25 mouse cellular contexts compared by ENCODE assay signal in the genomic region with DNA sequence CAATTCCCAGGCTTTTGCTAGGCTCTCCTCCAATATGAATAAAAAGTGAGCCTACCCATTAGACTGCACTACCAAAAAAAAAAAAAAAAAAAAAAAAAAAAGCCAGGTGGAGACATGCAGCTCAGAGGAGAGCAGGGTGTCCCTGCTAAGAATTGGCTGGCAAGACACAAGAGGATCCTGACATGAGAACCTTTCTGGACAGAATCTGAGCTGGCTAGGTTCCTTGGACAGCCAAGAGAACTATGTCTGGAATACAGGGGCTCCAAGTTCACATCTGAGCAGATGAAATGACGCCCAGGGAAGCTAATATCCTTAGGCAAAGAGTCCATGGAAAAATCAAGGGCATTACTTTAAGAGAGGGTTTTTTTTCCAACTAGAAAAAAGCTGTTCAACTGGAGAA. TPM values are rescaled to one million over a fixed set of nuclear protein-coding genes. Genes with fewer than 3 reads are reported as not detected.
A peak's percentile ranks its signal among the peaks of the same experiment; 100 is the strongest.
DNase-seq lines count a peak whose midpoint lies in the region; ATAC-seq and TF ChIP-seq lines count a peak whose summit lies in the region.
"Had no signal": no experiment of that assay in that cellular context is flagged by ENCODE, and none has a peak within 500 bp of the region (broad histone marks: within the 10 kb centered on the region; RNA-seq: fewer than 3 reads in every experiment).

No protein-coding gene starts in this region.

- no peak overlapping the region for H3K4me3 ChIP-seq in heart, embryonic 12.5 days
- no peak overlapping the region for H3K4me3 ChIP-seq in heart, postnatal 0 days (ENCODE audit: low read depth, low read length)
- H3K4me3 ChIP-seq: embryonic facial prominence, embryonic 15.5 days; erythroblast, embryonic 14.5 days; forebrain, embryonic 10.5 days; hindbrain, embryonic 10.5 days; intestine, embryonic 15.5 days; kidney, embryonic 15.5 days had no signal

- no peak overlapping the region for H3K9ac ChIP-seq in heart, embryonic 12.5 days
- no peak overlapping the region for H3K9ac ChIP-seq in heart, postnatal 0 days (replicated peaks; ENCODE audit: low read depth, low read length)
- H3K9ac ChIP-seq: embryonic facial prominence, embryonic 15.5 days; hindbrain, embryonic 14.5 days; intestine, embryonic 15.5 days; kidney, embryonic 15.5 days had no signal

- H3K9me3 ChIP-seq in heart, embryonic 12.5 days (replicated peaks) = no peaks in the 10 kb centered on the region
- no peaks in the 10 kb centered on the region for H3K9me3 ChIP-seq in heart, postnatal 0 days (replicated peaks; ENCODE audit: control insufficient read depth, low read length)
- H3K9me3 ChIP-seq: embryonic facial prominence, embryonic 15.5 days; forebrain, embryonic 10.5 days; hindbrain, embryonic 10.5 days; intestine, embryonic 15.5 days; kidney, embryonic 15.5 days had no signal

- H3K4me1 ChIP-seq in heart, embryonic 12.5 days (replicated peaks) = peaks cover 56% of the 10 kb centered on the region
- peaks cover 81% of the 10 kb centered on the region for H3K4me1 ChIP-seq in heart, postnatal 0 days (ENCODE audit: control insufficient read depth, insufficient read depth)
- H3K4me1 ChIP-seq: embryonic facial prominence, embryonic 15.5 days; forebrain, embryonic 10.5 days; intestine, embryonic 15.5 days; kidney, embryonic 15.5 days had no signal

- TF ChIP-seq EP300 in heart, postnatal 0 days (IDR thresholded peaks at IDR 0.05; ENCODE audit: low read depth) = no peak

- DNase-seq in gastrocnemius, adult 18-20 months (ENCODE audit: low spot score) = peak; percentile 76
- no peak for DNase-seq in gastrocnemius, postnatal 4 days (ENCODE audit: low spot score in 2 of 2)
- DNase-seq in heart, adult 9 months (ENCODE audit: low spot score in 2 of 2) = no peak
- DNase-seq in heart, postnatal 0 days (ENCODE audit: low spot score) = no peak
- DNase-seq in heart, postnatal 4 days = no peak
- DNase-seq in gastrocnemius, postnatal 25 days = peak; percentile 70
- DNase-seq in kidney, adult 8-10 months = no peak
- DNase-seq: adrenal gland, adult 8-10 months; adrenal gland, postnatal 36 days; B cell, adult 2 months; cerebellum, adult 8-10 months; embryo, embryonic 11 days; kidney, adult 18-20 months had no signal

- H3K36me3 ChIP-seq in heart, embryonic 12.5 days = no peaks in the 10 kb centered on the region
- H3K36me3 ChIP-seq in heart, postnatal 0 days (replicated peaks; ENCODE audit: control insufficient read depth, insufficient read depth, low read length) = 0 out of 2 replicates have a peak, but pooled peaks cover 4% of the 10 kb centered on the region
- H3K36me3 ChIP-seq: embryonic facial prominence, embryonic 15.5 days; forebrain, embryonic 10.5 days; G1E; hindbrain, embryonic 10.5 days; intestine, embryonic 15.5 days; kidney, embryonic 15.5 days had no signal

- TF ChIP-seq CTCF in heart, postnatal 0 days (IDR thresholded peaks at IDR 0.05; ENCODE audit: low read depth) = no peak

- WGBS in heart, embryonic 12.5 days = 78% methylated on average over 1 of the region's 1 CpGs
- WGBS in heart, postnatal 0 days = 53% methylated on average over 1 of the region's 1 CpGs

- no peak for ATAC-seq in heart, embryonic 12.5 days (ENCODE audit: insufficient number of reproducible peaks, low FRiP score)
- ATAC-seq in heart, postnatal 0 days (ENCODE audit: insufficient read depth, low read depth) = no peak
- ATAC-seq: CD4-positive, CD25-positive, alpha-beta regulatory T cell, adult 4 months; forebrain, embryonic 14.5 days; intestine, embryonic 15.5 days had no signal

- no peaks in the 10 kb centered on the region for H3K27me3 ChIP-seq in heart, embryonic 12.5 days (replicated peaks)
- H3K27me3 ChIP-seq in heart, postnatal 0 days (ENCODE audit: control insufficient read depth, insufficient read depth, low read length) = no peaks in the 10 kb centered on the region
- H3K27me3 ChIP-seq: embryonic facial prominence, embryonic 15.5 days; intestine, embryonic 15.5 days; kidney, embryonic 15.5 days had no signal

- peak overlapping the region; percentile 18 for H3K27ac ChIP-seq in heart, embryonic 12.5 days (ENCODE audit: poor library complexity, severe bottlenecking)
- peak overlapping the region; percentile 81 for H3K27ac ChIP-seq in heart, postnatal 0 days (ENCODE audit: low read depth)
- H3K27ac ChIP-seq: embryonic facial prominence, embryonic 15.5 days; forebrain, embryonic 10.5 days; hindbrain, embryonic 10.5 days; hindbrain, embryonic 14.5 days; intestine, embryonic 15.5 days; kidney, embryonic 15.5 days had no signal

- no peak overlapping the region for H3K4me2 ChIP-seq in heart, embryonic 12.5 days
- H3K4me2 ChIP-seq in heart, postnatal 0 days (ENCODE audit: low read depth, low read length) = no peak overlapping the region
- H3K4me2 ChIP-seq: embryonic facial prominence, embryonic 15.5 days; hindbrain, embryonic 14.5 days; intestine, embryonic 15.5 days; kidney, embryonic 15.5 days had no signal

RNA-seq across cellular contexts. Expression of gene Ppargc1a, which starts 33.1 kb away (rescaled TPM):
- 10 to 100 TPM; 31.5 to 53.2 TPM for total RNA-seq in gastrocnemius, adult 18-20 months (2021)
- total RNA-seq in gastrocnemius, postnatal 4 days (2021) = 10 to 100 TPM; 15.4 to 22.0 TPM
- 51.5 and 53.5 TPM in 2 replicates for polyA plus RNA-seq in heart, embryonic 12.5 days (2016; fragmentation: Nextera tagmentation; extraction: Ambion mirVana)
- total RNA-seq in heart, postnatal 0 days (2014; rRNA removed; ENCODE audit: low replicate concordance) = 50.8 and 69.1 TPM in 2 replicates
- polyA plus RNA-seq in heart, postnatal 0 days (2015; fragmentation: Nextera tagmentation; extraction: Ambion mirVana) = 51.8 and 61.4 TPM in 2 replicates
- 100 to 1,000 TPM; 132 to 141 TPM for total RNA-seq in heart, postnatal 4 days (2021)
- 10 to 100 TPM; 28.9 to 96.0 TPM for total RNA-seq in gastrocnemius, postnatal 25 days (2021)
- total RNA-seq: granulocyte monocyte progenitor cell, adult 5-6 weeks had no signal
- polyA plus RNA-seq: erythroblast, embryonic 14.5 days; G1E had no signal

Comparison
In these comparisons a context has a peak if more than half of its experiments do, and no peak if none do; other contexts are left out.
1. DNase-seq: peak in gastrocnemius, adult 18-20 months (single experiment) and gastrocnemius, postnatal 25 days (single experiment); none in gastrocnemius, postnatal 4 days (0 of 2), heart, adult 9 months (0 of 2), heart, postnatal 0 days (single experiment), heart, postnatal 4 days (single experiment) and kidney, adult 8-10 months (0 of 2).